Mouse (Mus musculus): ENCODE data around the gene Gm49366. TPM values are rescaled to one million over a fixed set of nuclear protein-coding genes. Genes with fewer than 3 reads are reported as not detected.
"Not testable (repeated sequence)": the region's sequence is repeated elsewhere in the genome, so short reads cannot be mapped to it uniquely, and the experiment has no call there.

The Gm49366 gene
- not detected in 2 replicates for polyA plus RNA-seq (2015; fragmentation: Nextera tagmentation; extraction: Ambion mirVana)

GRCm38 (mm10) chr12:84038691-84039111 is at the start of gene Gm49366:
Gm49366 (plus strand) TSS chr12:84038935.
- WGBS: 5% methylated on average over 39 of the region's 39 CpGs
- not testable (repeated sequence) for H3K4me1 ChIP-seq; H3K36me3 ChIP-seq; H3K9me3 ChIP-seq (replicated peaks); H3K27me3 ChIP-seq; H3K27ac ChIP-seq
- peak within 1 kb of the TSS; percentile 52 for H3K9ac ChIP-seq
- H3K4me2 ChIP-seq: peak within 1 kb of the TSS; percentile 75
- peak; percentile 75 for ATAC-seq (replicated peaks; ENCODE audit: low FRiP score)
- H3K4me3 ChIP-seq (replicated peaks): peak within 1 kb of the TSS; percentile 51

DNA sequence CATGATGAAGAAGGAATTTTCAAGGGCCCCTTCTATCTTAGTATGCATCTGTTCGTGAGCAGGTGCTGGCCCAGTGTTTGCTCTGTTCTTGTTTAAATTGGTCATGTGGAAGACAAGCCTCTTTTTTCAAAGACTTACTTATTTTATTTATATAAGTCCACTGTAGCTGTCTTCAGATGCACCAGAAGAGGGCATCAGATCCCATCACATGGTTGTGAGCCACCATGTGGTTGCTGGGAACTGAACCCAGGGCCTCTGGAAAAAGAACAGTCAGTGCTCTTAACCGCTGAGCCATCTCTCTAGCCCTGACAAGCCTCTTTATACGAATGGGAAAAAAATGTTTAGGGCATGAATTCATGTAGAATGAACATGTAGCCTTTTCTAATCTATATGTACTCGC is 49.4 kb upstream of the Gm49366 start:
- Histone ChIP-seq H3K27ac (no peak overlapping the region), H3K9me3 (replicated peaks) (no peaks in the 10 kb centered on the region; the same call in 1 of the 2 replicates), H3K4me3 (replicated peaks) (no peak overlapping the region), H3K27me3 (no peaks in the 10 kb centered on the region), H3K4me1 (peaks cover 20% of the 10 kb centered on the region), H3K36me3 (peaks cover 22% of the 10 kb centered on the region), H3K9ac (no peak overlapping the region), H3K4me2 (no peak overlapping the region)
- no peak for ATAC-seq (replicated peaks; ENCODE audit: low FRiP score)
- WGBS: 98% methylated on average over 4 of the region's 4 CpGs

DNA sequence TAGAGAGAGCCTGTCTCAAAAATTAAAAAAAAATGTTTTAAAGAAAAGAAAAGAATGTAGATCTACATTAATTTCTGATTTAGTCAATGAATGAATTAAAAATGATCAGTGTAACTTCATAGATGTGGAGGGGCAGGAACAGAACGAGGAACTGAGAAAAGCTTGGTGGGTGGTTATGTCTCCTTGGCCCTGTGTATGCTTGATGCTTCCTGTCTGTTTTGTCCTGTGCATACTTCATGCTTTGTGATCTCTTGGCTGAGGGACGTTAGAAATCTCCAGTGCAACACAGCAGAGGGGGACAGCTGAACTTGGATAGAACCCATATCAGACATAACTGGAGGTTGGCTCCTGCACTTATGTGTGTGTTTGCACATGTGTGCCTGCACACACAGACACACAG is 41.5 kb upstream of the Gm49366 start:
- Histone ChIP-seq H3K9ac (no peak overlapping the region), H3K27ac (no peak overlapping the region), H3K9me3 (replicated peaks) (0 out of 2 replicates have a peak, but pooled peaks cover 6% of the 10 kb centered on the region), H3K4me1 (peaks cover 24% of the 10 kb centered on the region), H3K36me3 (peaks cover 17% of the 10 kb centered on the region), H3K4me3 (replicated peaks) (no peak overlapping the region), H3K4me2 (no peak overlapping the region), H3K27me3 (no peaks in the 10 kb centered on the region)
- no peak for ATAC-seq (replicated peaks; ENCODE audit: low FRiP score)
- 68% methylated on average over 2 of the region's 2 CpGs for WGBS

DNA sequence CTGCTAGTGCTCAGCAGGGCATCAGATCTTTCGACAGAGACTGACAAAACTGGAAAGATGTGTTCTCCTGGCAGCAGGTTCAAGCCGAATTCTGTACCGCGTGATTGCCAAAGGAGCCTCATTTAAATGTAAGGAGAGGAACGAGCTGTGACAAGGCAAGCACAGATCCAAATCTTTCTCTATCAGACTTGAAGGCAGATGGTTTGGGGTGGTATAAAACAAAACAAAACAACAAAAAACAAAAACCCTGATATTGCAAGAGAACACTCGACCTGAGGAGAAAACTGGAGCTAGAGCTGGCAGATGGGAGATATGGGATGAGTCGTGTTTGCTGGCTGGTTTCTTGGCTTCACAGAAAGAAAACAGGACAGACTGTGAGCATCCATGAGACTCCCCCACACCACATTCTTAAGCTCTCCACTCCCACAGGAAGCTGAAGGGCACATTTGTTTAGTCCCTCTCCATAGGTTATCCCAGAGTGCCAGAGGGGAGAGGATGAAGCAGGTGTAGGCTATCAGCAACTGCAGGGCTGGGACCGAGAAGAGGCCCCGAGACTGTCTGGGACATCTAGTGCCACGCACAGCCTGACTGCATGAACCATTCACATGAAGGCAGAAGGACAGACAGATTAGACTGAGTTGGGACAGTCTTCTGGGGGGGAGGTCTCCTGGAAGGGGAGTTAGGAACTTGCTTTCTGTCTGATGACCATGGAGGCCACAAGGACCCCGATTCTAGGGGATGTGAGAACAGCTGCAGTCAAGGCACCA is 40.2 kb upstream of the Gm49366 start:
- Histone ChIP-seq H3K27ac (peak overlapping the region; percentile 37; the same call in 1 of the 2 replicates), H3K27me3 (no peaks in the 10 kb centered on the region), H3K4me2 (no peak overlapping the region), H3K4me1 (peaks cover 24% of the 10 kb centered on the region), H3K36me3 (peaks cover 9% of the 10 kb centered on the region), H3K4me3 (replicated peaks) (no peak overlapping the region), H3K9me3 (replicated peaks) (0 out of 2 replicates have a peak, but pooled peaks cover 6% of the 10 kb centered on the region), H3K9ac (no peak overlapping the region)
- peak; percentile 34 for ATAC-seq (replicated peaks; ENCODE audit: low FRiP score)
- 42% methylated on average over 11 of the region's 11 CpGs for WGBS

DNA sequence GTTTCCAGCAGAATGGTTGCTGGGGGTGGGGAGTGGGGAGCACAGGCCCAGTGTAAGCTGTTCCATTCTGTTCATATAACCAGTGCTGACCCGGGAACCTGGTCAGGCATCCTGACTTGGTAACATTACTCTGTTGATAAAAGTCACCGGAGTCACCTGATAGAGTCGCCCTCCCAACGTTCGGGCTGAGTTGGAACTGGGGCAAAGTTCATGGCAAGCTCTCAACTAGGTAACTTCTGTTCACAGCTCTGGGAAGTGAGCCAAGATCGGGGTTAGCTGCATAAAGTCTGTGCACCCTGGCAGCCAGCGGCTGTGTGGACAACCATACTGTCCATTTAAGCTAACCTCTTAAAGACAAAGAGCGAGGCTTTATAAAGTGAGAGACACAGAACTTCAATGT is 39.5 kb upstream of the Gm49366 start:
- not testable (repeated sequence) for H3K36me3 ChIP-seq; H3K4me3 ChIP-seq (replicated peaks); H3K9me3 ChIP-seq (replicated peaks); H3K9ac ChIP-seq; H3K27me3 ChIP-seq; H3K4me2 ChIP-seq
- WGBS: 32% methylated on average over 8 of the region's 8 CpGs
- peak; percentile 70 for ATAC-seq (replicated peaks; ENCODE audit: low FRiP score)
- H3K27ac ChIP-seq: 0 out of 2 replicates have a peak overlapping the region, but pooled peaks have one; percentile 9
- peaks cover 24% of the 10 kb centered on the region for H3K4me1 ChIP-seq

DNA sequence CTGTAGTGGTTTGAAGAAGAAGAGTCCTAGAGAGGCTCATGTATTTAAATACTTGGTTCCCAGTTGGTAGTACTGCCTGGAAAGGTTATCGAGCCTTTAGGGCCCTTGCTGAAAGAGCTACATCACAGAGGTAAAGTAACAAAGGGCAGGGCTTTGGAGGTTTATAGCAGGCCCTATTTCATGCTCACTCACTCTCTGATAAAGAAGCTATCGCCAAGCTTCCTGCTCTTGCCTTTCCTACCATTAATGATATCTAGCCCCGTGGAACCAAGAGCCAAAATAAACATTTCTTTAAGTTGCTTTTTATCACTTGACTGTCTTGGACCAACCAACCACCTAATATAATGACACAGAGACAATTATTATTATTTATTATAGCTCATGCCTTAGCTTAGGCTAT is 38.3 kb upstream of the Gm49366 start:
- no peaks in the 10 kb centered on the region for H3K27me3 ChIP-seq
- no peak overlapping the region for H3K9ac ChIP-seq
- no peak overlapping the region for H3K4me3 ChIP-seq (replicated peaks)
- H3K4me2 ChIP-seq: no peak overlapping the region
- no peak for ATAC-seq (replicated peaks; ENCODE audit: low FRiP score)
- H3K36me3 ChIP-seq: no peaks in the 10 kb centered on the region
- 18% methylated on average over 3 of the region's 3 CpGs for WGBS
- 0 out of 2 replicates have a peak, but pooled peaks cover 6% of the 10 kb centered on the region for H3K9me3 ChIP-seq (replicated peaks)
- H3K27ac ChIP-seq: no peak overlapping the region
- peaks cover 24% of the 10 kb centered on the region for H3K4me1 ChIP-seq

DNA sequence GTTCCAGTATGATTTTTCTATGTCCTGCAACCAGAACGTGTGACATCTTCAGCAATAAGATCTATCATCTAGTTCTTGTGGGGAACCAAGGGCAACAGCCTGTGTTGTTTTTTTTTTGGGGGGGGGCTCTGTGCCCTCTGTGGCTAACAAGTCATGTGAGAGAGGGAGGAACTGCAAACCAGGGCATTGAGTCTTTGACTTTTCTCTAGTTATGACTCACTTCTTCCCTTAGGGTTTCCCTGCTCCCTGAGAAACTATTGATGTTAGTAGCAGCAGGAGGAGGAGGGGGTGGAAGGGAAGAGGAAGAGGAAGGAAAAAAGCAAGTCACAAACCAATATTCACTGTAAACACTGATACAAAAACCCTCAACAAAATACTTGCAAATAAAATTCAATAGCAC is 34.9 kb upstream of the Gm49366 start:
- no peak overlapping the region for H3K27ac ChIP-seq
- no peak overlapping the region for H3K9ac ChIP-seq
- H3K27me3 ChIP-seq: no peaks in the 10 kb centered on the region
- no peak overlapping the region for H3K4me3 ChIP-seq (replicated peaks)
- ATAC-seq (replicated peaks; ENCODE audit: low FRiP score): no peak
- no peak overlapping the region for H3K4me2 ChIP-seq
- 0 out of 2 replicates have a peak, but pooled peaks cover 6% of the 10 kb centered on the region for H3K9me3 ChIP-seq (replicated peaks)
- no peaks in the 10 kb centered on the region for H3K36me3 ChIP-seq
- peaks cover 20% of the 10 kb centered on the region for H3K4me1 ChIP-seq
- WGBS: 61% methylated on average over 1 of the region's 1 CpGs

DNA sequence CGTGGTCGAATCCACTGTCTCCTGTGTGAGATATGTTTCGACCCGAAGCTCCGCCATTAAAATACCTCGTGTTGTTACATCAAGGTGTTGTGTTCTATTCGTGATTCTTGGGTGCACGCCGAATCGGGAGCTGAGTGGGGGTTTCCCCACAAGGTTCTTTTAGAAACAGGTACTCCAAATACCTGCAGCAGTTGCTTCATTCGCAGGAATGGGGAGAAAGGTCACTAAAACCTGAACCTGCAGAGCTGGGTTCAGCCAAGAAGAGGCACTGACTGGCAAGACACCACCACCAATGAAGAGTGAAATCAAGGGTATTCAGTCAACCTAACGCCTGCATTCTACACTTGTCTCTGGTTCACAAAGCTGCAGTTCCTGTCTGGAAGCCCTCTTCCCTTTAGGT is 30.5 kb upstream of the Gm49366 start:
- no peak overlapping the region for H3K4me3 ChIP-seq (replicated peaks)
- no peaks in the 10 kb centered on the region for H3K27me3 ChIP-seq
- H3K9ac ChIP-seq: no peak overlapping the region
- no peak for ATAC-seq (replicated peaks; ENCODE audit: low FRiP score)
- no peak overlapping the region for H3K4me2 ChIP-seq
- H3K36me3 ChIP-seq: no peaks in the 10 kb centered on the region
- peaks cover 40% of the 10 kb centered on the region for H3K4me1 ChIP-seq
- WGBS: 91% methylated on average over 12 of the region's 12 CpGs
- no peak overlapping the region for H3K27ac ChIP-seq
- no peaks in the 10 kb centered on the region for H3K9me3 ChIP-seq (replicated peaks)

- Histone ChIP-seq H3K4me1 (peaks cover 40% of the 10 kb centered on the region), H3K27ac (peak overlapping the region; percentile 59), H3K4me2 (peak overlapping the region; percentile 73), H3K9ac (0 out of 2 replicates have a peak overlapping the region, but pooled peaks have one; percentile 50), H3K27me3 (no peaks in the 10 kb centered on the region), H3K36me3 (no peaks in the 10 kb centered on the region; the same call in 1 of the 2 replicates), H3K9me3 (replicated peaks) (no peaks in the 10 kb centered on the region), H3K4me3 (replicated peaks) (peak overlapping the region; percentile 53)
- 69% methylated on average over 8 of the region's 8 CpGs for WGBS
- ATAC-seq (replicated peaks; ENCODE audit: low FRiP score): no peak
Measured at GRCm38 (mm10) chr12:84008729-84009128, 30.0 kb upstream of the Gm49366 start.

DNA sequence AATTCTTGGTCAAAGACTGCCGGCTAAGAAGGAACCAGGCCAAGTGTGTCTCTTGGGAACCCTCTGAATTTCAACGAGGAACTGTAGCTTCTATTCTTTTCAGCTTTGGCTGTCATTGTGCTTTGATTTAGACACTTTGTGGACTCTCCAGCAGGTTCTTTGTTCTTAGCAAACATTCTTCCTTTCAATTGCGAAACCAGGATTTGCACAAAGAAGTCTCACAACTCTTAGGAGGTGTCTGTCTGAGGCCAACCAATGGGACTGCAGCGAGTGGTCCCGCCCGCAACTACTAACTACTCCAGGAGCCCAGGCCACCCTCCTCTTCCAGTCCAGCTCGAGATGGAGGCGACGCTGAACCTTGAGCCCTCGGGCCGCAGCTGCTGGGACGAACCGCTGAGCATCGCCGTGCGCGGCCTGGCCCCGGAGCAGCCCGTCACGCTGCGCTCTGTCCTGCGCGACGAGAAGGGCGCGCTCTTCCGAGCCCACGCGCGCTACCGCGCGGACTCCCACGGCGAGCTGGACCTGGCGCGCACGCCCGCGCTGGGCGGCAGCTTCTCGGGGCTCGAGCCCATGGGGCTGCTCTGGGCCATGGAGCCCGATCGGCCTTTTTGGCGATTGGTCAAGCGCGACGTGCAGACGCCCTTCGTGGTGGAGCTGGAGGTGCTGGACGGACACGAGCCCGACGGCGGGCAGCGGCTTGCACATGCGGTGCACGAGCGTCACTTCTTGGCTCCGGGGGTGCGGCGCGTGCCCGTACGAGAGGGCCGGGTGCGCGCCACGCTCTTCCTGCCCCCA is 29.4 kb upstream of the Gm49366 start, which contains the start of gene Acot1:
TSS of gene Acot1 (plus strand) at position 320 of the 795 bp plus-strand sequence.
- Histone ChIP-seq H3K4me2 (peak within 1 kb of the TSS; percentile 73), H3K9ac (peak within 1 kb of the TSS; percentile 50), H3K27ac (peak within 1 kb of the TSS; percentile 59), H3K4me3 (replicated peaks) (peak within 1 kb of the TSS; percentile 53), H3K4me1 (peaks cover 40% of the 10 kb centered on the region)
- 2% methylated on average over 57 of the region's 70 CpGs for WGBS
- peak; percentile 94 for ATAC-seq (replicated peaks; ENCODE audit: low FRiP score)
- H3K9me3 ChIP-seq (replicated peaks); H3K36me3 ChIP-seq; H3K27me3 ChIP-seq: not testable (repeated sequence)

DNA sequence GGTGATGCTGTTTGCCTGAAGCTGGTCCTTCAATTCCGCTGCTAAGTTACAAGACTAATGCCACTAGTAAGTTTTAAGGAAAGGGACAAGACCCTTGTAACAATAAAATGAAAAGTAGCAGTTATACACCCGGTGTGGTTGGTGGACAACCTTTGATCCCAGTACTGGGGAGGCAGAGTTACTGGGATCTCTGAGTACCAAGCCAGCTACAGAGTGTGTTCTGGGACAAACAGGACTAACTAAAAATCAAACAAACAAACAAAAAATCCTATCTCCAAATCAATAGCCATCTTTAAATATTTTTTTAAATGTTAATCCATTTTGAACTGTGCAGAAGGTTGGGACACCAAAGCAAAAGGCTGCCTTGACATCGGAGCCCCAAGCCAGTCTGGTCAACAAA is 28.5 kb upstream of the Gm49366 start:
- H3K4me2 ChIP-seq: peak overlapping the region; percentile 73
- ATAC-seq (replicated peaks; ENCODE audit: low FRiP score): no peak
- WGBS: 75% methylated on average over 3 of the region's 3 CpGs
- peaks cover 43% of the 10 kb centered on the region for H3K4me1 ChIP-seq
- no peaks in the 10 kb centered on the region for H3K27me3 ChIP-seq
- peak overlapping the region; percentile 53 for H3K4me3 ChIP-seq (replicated peaks)
- peak overlapping the region; percentile 50; the same call in 1 of the 2 replicates for H3K9ac ChIP-seq
- H3K27ac ChIP-seq: no peak overlapping the region
- no peaks in the 10 kb centered on the region; the same call in none of the 2 replicates for H3K36me3 ChIP-seq
- H3K9me3 ChIP-seq (replicated peaks): no peaks in the 10 kb centered on the region

Measured in kidney, embryonic 15.5 days (tissue).